Mouse (Mus musculus) liver, embryonic 12.5 days (tissue): ENCODE data around the gene Chsy1. TPM values are rescaled to one million over a fixed set of nuclear protein-coding genes. Genes with fewer than 3 reads are reported as not detected.
A peak's percentile ranks its signal among the peaks of the same experiment; 100 is the strongest.

ENCODE experiments used
- ATAC-seq: fragments of 200-750 bp; cut with Nextera tagmentation; 2 replicates; pipeline ENCODE4 v1.8.0; 2017; ENCODE audit warnings: moderate number of reproducible peaks, mild to moderate bottlenecking, moderate library complexity
- H3K27ac ChIP-seq: fragments of 300-500 bp; sonication (generic); 2 replicates; pipeline ENCODE4 v1.5.1; 2016; ENCODE audit warnings: mild to moderate bottlenecking
- H3K27me3 ChIP-seq: fragments of 300-500 bp; sonication (generic); replicated peaks from 2 replicates; pipeline ENCODE4 v1.6.1; 2016; ENCODE audit warnings: mild to moderate bottlenecking, moderate library complexity
- H3K36me3 ChIP-seq: fragments of 300-500 bp; sonication (generic); 2 replicates; pipeline ENCODE4 v1.6.1; 2016; ENCODE audit warnings: mild to moderate bottlenecking, moderate library complexity
- H3K4me1 ChIP-seq: fragments of 300-500 bp; sonication (generic); 2 replicates; pipeline ENCODE4 v1.6.1; 2016
- H3K4me2 ChIP-seq: fragments of 300-500 bp; sonication (generic); 2 replicates; pipeline ENCODE4 v1.6.1; 2016; ENCODE audit warnings: mild to moderate bottlenecking, moderate library complexity
- H3K4me3 ChIP-seq: fragments of 300-500 bp; sonication (generic); 2 replicates; pipeline ENCODE4 v1.5.1; 2016; ENCODE audit warnings: mild to moderate bottlenecking, moderate library complexity
- H3K9ac ChIP-seq: fragments of 300-500 bp; sonication (generic); 2 replicates; pipeline ENCODE4 v1.6.1; 2016; ENCODE audit warnings: mild to moderate bottlenecking, moderate library complexity
- H3K9me3 ChIP-seq: fragments of 300-500 bp; sonication (generic); replicated peaks from 2 replicates; pipeline ENCODE4 v1.6.1; 2016; ENCODE audit warnings: mild to moderate bottlenecking, moderate library complexity
- WGBS: fragments of 180-500 bp; shearing (Covaris S2); methylation state at CpG from one replicate; pipeline ENCODE4 v1.1.7; 2016; ENCODE audit not compliant: insufficient replicate concordance; 5-methylcytosine and 5-hydroxymethylcytosine counted together
- polyA plus RNA-seq: library from polyadenylated mRNA; unstranded; fragments of >200 nt; fragmentation: Nextera tagmentation; extraction: Ambion mirVana; gene quantifications from 2 replicates; pipeline ENCODE4 v1.2.1, GENCODE M21; 2016

The Chsy1 gene
- polyA plus RNA-seq, 1 experiment from 2014 or later, result 12.0 TPM

- no peak overlapping the region for H3K4me3 ChIP-seq
- H3K4me1 ChIP-seq, result peaks cover 58% of the 10 kb centered on the region
- H3K9me3 ChIP-seq, result no peaks in the 10 kb centered on the region
- H3K36me3 ChIP-seq, result no peaks in the 10 kb centered on the region
- no peak for ATAC-seq
- 21% methylated on average over 8 of the region's 8 CpGs for WGBS
- peak overlapping the region; percentile 85 for H3K27ac ChIP-seq
- H3K4me2 ChIP-seq, result no peak overlapping the region
- peak overlapping the region; percentile 43 for H3K9ac ChIP-seq
- H3K27me3 ChIP-seq, result no peaks in the 10 kb centered on the region
Measured at GRCm38 (mm10) chr7:66200791-66201450, 91.6 kb downstream of the Chsy1 start.

DNA sequence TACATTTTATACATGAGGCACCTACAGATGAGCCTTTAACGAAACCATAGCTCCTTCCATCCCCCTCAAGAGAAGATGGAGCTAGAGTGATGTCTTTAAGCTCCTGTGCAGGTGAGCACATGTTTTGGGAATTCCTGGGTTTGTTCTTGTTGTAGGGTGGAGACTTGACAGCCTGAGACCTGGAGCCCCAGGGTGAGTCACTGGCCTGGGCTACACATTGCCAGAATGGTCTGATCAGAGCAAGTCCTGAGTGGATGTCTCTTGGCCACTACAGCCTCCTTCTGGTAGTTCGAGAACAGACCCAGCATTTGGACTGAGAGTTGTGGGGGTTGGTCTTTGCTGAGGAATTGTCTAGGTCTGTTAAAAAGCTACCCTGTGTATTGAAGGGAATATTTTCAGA is 92.3 kb downstream of the Chsy1 start:
- 72% methylated on average over 2 of the region's 2 CpGs for WGBS
- 0 out of 2 replicates have a peak overlapping the region, but pooled peaks have one; percentile 43 for H3K9ac ChIP-seq
- H3K9me3 ChIP-seq, result no peaks in the 10 kb centered on the region
- no peak overlapping the region for H3K4me3 ChIP-seq
- ATAC-seq, result no peak
- no peaks in the 10 kb centered on the region for H3K36me3 ChIP-seq
- H3K27me3 ChIP-seq, result no peaks in the 10 kb centered on the region
- peaks cover 50% of the 10 kb centered on the region for H3K4me1 ChIP-seq
- H3K27ac ChIP-seq, result peak overlapping the region; percentile 85; the same call in 1 of the 2 replicates
- H3K4me2 ChIP-seq, result no peak overlapping the region

DNA sequence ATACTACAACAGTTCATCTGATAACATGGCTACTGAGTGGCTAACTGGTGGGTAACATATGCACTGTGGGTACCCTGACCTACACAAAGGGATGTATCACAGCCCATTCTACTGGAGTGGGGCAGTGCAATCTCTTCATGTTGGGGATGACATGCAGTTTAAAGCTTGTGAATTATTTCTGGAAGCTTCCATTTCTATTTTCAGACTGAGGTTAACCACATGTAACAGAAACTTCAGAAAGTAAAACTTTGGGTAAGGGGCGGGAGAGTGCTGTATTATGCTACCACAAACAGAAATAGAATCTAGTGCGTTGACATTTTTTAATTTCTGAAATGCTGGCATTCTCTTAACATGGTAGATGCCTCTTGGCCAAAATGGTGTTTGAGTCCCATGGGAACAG is 100.6 kb downstream of the Chsy1 start:
- no peak overlapping the region for H3K9ac ChIP-seq
- H3K4me2 ChIP-seq, result no peak overlapping the region
- H3K27me3 ChIP-seq, result no peaks in the 10 kb centered on the region
- H3K27ac ChIP-seq, result no peak overlapping the region
- no peaks in the 10 kb centered on the region for H3K9me3 ChIP-seq
- H3K4me3 ChIP-seq, result no peak overlapping the region
- H3K4me1 ChIP-seq, result peaks cover 7% of the 10 kb centered on the region; the same call in 1 of the 2 replicates
- ATAC-seq, result no peak
- no peaks in the 10 kb centered on the region for H3K36me3 ChIP-seq
- WGBS, result 46% methylated on average over 2 of the region's 2 CpGs

DNA sequence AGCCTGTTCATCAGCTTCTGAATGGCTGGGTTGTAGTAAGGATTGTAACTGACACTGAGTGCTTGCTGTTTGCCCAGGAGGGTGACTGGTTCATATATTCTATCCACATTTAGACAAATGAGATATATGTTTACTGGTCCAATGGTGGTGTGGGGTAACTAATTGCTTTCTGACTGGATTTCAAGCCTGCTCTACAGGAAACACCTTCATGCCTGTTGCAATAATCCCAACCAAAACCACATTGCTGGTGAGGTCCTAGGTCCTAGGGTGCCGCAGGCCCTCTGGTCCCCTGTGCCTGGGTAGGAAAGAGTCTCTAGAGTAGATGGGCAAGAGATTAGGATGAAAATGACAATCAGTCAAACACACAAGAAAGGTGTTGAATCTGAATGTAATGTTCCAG is 103.6 kb downstream of the Chsy1 start:
- Histone ChIP-seq H3K9me3 (no peaks in the 10 kb centered on the region), H3K27ac (no peak overlapping the region), H3K36me3 (no peaks in the 10 kb centered on the region), H3K4me3 (no peak overlapping the region), H3K27me3 (no peaks in the 10 kb centered on the region), H3K4me1 (peaks cover 12% of the 10 kb centered on the region), H3K9ac (no peak overlapping the region), H3K4me2 (no peak overlapping the region)
- 62% methylated on average over 1 of the region's 1 CpGs for WGBS
- no peak for ATAC-seq

DNA sequence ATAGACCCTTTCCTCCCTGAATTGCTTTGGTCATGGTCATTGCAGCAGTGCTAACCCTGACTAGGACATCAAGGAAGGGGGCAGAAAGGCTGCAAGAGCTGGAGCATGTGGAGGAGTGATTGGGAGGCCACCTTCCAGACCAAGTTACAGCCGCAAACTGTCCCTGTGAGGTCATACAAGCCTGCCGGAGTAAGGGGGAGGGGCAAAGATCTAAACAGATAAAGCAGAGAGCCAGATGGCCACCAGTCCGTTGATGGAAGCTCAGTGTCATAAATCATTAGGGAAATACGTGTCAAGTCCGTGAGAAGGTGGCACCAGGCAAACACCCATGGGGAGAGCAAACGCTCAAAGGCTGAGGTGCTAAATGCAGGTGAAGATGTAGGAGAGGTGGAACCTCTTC is 105.2 kb downstream of the Chsy1 start:
- H3K4me3 ChIP-seq, result no peak overlapping the region
- no peak overlapping the region for H3K4me2 ChIP-seq
- peaks cover 25% of the 10 kb centered on the region for H3K4me1 ChIP-seq
- no peaks in the 10 kb centered on the region for H3K27me3 ChIP-seq
- no peaks in the 10 kb centered on the region for H3K36me3 ChIP-seq
- H3K9ac ChIP-seq, result no peak overlapping the region
- H3K9me3 ChIP-seq, result no peaks in the 10 kb centered on the region
- 68% methylated on average over 6 of the region's 6 CpGs for WGBS
- ATAC-seq, result no peak
- no peak overlapping the region for H3K27ac ChIP-seq

- H3K27ac ChIP-seq, result no peak overlapping the region
- no peak overlapping the region for H3K9ac ChIP-seq
- WGBS, result 50% methylated on average over 1 of the region's 1 CpGs
- H3K4me2 ChIP-seq, result no peak overlapping the region
- peaks cover 29% of the 10 kb centered on the region for H3K4me1 ChIP-seq
- no peak for ATAC-seq
- H3K4me3 ChIP-seq, result no peak overlapping the region
- no peaks in the 10 kb centered on the region for H3K27me3 ChIP-seq
- H3K36me3 ChIP-seq, result no peaks in the 10 kb centered on the region
- no peaks in the 10 kb centered on the region for H3K9me3 ChIP-seq
Measured at GRCm38 (mm10) chr7:66215911-66216310, 106.6 kb downstream of the Chsy1 start.

DNA sequence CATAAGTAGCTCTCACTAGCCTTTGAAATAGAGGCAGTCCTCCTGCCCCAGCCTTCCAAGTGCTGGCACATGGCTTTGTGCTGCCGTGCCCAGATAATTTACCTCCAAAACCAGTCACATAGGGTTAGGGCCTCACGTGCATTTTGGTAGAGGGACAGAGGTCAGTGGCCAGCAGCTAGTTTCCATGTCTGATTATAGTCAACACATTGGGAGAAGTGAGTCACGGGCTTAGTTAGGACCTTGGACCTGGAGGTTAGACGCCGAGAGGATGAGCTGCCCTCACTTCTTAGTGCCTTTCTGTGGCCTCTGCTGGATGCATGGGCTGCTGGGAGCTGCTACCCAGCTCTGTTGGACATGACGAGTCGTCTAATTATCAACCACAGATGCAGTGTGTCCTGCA is 107.7 kb downstream of the Chsy1 start:
- no peak overlapping the region for H3K4me2 ChIP-seq
- no peak overlapping the region for H3K27ac ChIP-seq
- H3K36me3 ChIP-seq, result no peaks in the 10 kb centered on the region
- H3K9me3 ChIP-seq, result no peaks in the 10 kb centered on the region
- no peaks in the 10 kb centered on the region for H3K27me3 ChIP-seq
- WGBS, result 70% methylated on average over 7 of the region's 7 CpGs
- H3K4me1 ChIP-seq, result peaks cover 29% of the 10 kb centered on the region
- H3K9ac ChIP-seq, result no peak overlapping the region
- H3K4me3 ChIP-seq, result no peak overlapping the region
- ATAC-seq, result no peak

GRCm38 (mm10) chr7:66217531-66218094 is 108.3 kb downstream of the Chsy1 start:
- ATAC-seq, result no peak
- Histone ChIP-seq H3K4me2 (no peak overlapping the region), H3K9ac (no peak overlapping the region), H3K36me3 (no peaks in the 10 kb centered on the region), H3K27me3 (no peaks in the 10 kb centered on the region), H3K4me3 (no peak overlapping the region), H3K27ac (peak overlapping the region; percentile 70; the same call in 1 of the 2 replicates), H3K9me3 (no peaks in the 10 kb centered on the region), H3K4me1 (peaks cover 33% of the 10 kb centered on the region)
- WGBS, result 72% methylated on average over 7 of the region's 7 CpGs

- Histone ChIP-seq H3K27me3 (no peaks in the 10 kb centered on the region), H3K4me2 (no peak overlapping the region), H3K9ac (no peak overlapping the region), H3K36me3 (no peaks in the 10 kb centered on the region), H3K4me3 (no peak overlapping the region), H3K4me1 (peaks cover 35% of the 10 kb centered on the region), H3K9me3 (no peaks in the 10 kb centered on the region), H3K27ac (peak overlapping the region; percentile 70)
- ATAC-seq, result no peak
- 42% methylated on average over 9 of the region's 9 CpGs for WGBS
Measured at GRCm38 (mm10) chr7:66218193-66219014, 109.1 kb downstream of the Chsy1 start.

GRCm38 (mm10) chr7:66219028-66219793 is 109.9 kb downstream of the Chsy1 start:
- 80% methylated on average over 4 of the region's 4 CpGs for WGBS
- Histone ChIP-seq H3K4me2 (no peak overlapping the region), H3K27me3 (no peaks in the 10 kb centered on the region), H3K9me3 (no peaks in the 10 kb centered on the region), H3K4me1 (peaks cover 35% of the 10 kb centered on the region), H3K36me3 (no peaks in the 10 kb centered on the region), H3K27ac (peak overlapping the region; percentile 70; the same call in 1 of the 2 replicates), H3K9ac (no peak overlapping the region), H3K4me3 (no peak overlapping the region)
- ATAC-seq, result no peak

DNA sequence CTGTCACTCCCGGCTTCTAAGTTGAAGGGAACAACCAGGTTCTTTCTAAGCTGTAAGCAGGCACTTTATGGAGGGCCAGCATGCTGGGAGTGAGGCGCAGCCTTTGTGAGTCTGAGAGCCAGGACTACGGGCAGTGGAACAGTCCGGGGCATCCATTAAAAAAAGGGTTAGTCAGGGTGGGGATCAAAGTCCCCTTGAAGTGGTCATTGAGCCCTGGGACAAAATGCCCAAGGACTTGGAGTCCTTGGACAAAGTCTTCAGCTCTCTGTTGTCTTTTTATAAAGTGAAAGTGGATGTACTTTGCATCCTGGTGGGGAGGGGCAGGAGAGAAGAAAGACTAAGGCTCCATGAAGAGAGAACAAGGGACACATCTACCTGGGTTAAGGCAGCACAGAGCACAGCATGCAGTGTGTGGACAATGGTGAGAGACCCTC is 110.5 kb downstream of the Chsy1 start:
- Histone ChIP-seq H3K4me2 (no peak overlapping the region), H3K27ac (no peak overlapping the region), H3K9me3 (no peaks in the 10 kb centered on the region), H3K4me1 (peaks cover 32% of the 10 kb centered on the region), H3K4me3 (no peak overlapping the region), H3K9ac (0 out of 2 replicates have a peak overlapping the region, but pooled peaks have one; percentile 7), H3K27me3 (no peaks in the 10 kb centered on the region), H3K36me3 (no peaks in the 10 kb centered on the region)
- no peak for ATAC-seq
- 82% methylated on average over 4 of the region's 4 CpGs for WGBS
